8 mouse cellular contexts compared by ENCODE assay signal in genomic region chr12:28055518-28056280, GRCm38 (mm10).
A peak's percentile ranks its signal among the peaks of the same experiment; 100 is the strongest.
DNase-seq lines count a peak whose midpoint lies in the region.

No protein-coding gene starts in this region.

- intact Hi-C loops in left cerebral cortex, postnatal 25 days (cut with DNase I), result no loop called here

- peak; percentile 2 for DNase-seq in embryo, embryonic 10.5 days (ENCODE audit: low spot score)
- no peak for DNase-seq in embryo, embryonic 9.5 days (ENCODE audit: extremely low spot score)
- peak; percentile 75 for DNase-seq in adrenal gland, adult 2 months
- peak; percentile 14 to 34 for DNase-seq in frontal cortex, adult 2 months (ENCODE audit: extremely low spot score in 1 of 2, low spot score in 1 of 2)
- DNase-seq in left cerebral cortex, postnatal 25 days (ENCODE audit: low spot score in 2 of 2), result peak; percentile 16 to 21
- DNase-seq in gastrocnemius, adult 18-20 months (ENCODE audit: low spot score), result no peak
- no peak for DNase-seq in adipocyte (ENCODE audit: low spot score)
- DNase-seq in urinary bladder, postnatal 36 days (ENCODE audit: low spot score in 2 of 2), result no peak

Comparison
In these comparisons a context has a peak if more than half of its experiments do, and no peak if none do; other contexts are left out.
1. DNase-seq: peak in embryo, embryonic 10.5 days (single experiment), adrenal gland, adult 2 months (single experiment), frontal cortex, adult 2 months (2 of 2) and left cerebral cortex, postnatal 25 days (2 of 2); none in embryo, embryonic 9.5 days (single experiment), gastrocnemius, adult 18-20 months (single experiment), adipocyte (single experiment) and urinary bladder, postnatal 36 days (0 of 2).